Mouse (Mus musculus): Measurements from ENCODE around the gene Cga.
"Not testable (repeated sequence)": the region's sequence is repeated elsewhere in the genome, so short reads cannot be mapped to it uniquely, and the experiment has no call there.

Cga gene

DNA sequence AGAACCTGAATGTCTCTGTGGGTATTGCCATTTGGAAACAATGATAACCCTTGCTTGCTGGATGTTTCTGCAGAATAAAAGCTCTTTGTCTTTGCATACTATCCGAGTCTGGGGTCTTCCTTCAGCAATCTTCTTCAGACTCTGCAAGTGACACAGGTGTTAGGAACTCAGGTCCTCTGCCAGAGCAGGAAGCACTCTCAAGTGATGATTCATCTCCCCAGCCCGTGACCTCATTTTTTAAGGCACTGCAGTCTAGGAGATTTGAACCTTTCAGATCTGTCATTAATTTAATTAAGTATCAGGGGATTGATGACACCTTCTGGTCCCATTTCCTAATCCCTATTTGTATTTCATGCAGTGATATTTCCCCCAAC is 3.8 kb upstream of the Cga start:
- no peak for DNase-seq (ENCODE audit: low spot score)

- no peak for DNase-seq (ENCODE audit: low spot score)
Observed at GRCm38 (mm10) chr4:34898497-34898896, 4.9 kb downstream of the Cga start.

DNA sequence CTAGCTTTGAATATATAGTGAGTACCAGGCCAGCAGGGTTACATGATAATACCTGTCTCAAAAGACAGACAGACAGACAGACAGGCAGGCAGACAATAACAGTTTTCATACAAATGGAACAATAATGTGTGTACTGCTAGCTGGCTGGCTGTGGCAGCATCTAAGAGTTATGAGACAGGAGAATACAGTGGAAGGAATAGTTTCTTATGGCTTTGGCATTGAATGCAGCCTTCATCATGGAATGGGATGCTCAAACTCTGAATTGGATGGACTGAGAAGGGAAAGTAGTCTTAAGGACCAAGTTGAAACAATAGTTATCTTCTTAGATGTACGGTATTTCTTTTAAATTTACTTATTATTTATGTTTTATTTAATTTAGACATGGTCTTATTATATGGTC is 5.7 kb downstream of the Cga start:
- DNase-seq (ENCODE audit: low spot score): no peak

DNA sequence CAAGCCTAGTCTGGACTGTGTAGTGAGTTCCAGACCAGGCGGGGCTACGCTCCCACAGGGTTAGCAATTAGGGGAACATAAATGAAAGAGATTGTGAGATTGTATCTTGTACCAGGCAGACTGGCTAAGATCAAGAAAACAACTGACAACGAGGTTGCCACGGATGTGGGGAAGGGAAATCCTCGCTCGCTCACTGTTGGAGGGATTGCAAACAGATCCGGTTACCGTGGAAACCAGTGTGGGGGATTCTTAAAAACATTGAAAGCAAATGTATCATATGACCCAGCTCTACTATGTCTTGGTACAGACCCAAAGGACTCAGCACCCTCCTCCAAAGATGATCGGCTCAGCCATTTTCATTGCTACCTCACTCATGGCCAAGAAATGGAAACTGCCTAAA is 6.6 kb downstream of the Cga start:
- no peak for DNase-seq (ENCODE audit: low spot score)

DNA sequence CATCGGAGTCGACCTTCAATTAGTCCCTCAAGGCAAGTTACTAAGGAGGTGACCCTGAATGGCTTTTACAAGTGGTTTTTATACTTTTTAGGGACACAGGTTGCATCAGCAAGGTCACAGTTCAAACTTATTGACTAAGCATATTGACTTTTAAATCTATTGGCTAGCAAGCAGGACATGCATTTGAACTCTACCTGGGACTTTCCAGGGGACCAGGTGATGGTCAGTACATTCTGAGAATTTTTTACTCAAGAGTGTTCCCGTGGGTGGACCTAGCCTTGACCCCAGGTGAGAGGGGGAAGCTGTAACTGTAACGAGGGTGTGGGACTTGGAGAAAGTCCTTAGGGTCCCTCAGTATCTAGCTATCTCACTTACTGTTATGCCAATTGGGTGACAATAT is 7.6 kb downstream of the Cga start:
- no peak for DNase-seq (ENCODE audit: low spot score)

- DNase-seq (ENCODE audit: low spot score): not testable (repeated sequence)
Observed at GRCm38 (mm10) chr4:34901582-34901981, 8.0 kb downstream of the Cga start.

DNA sequence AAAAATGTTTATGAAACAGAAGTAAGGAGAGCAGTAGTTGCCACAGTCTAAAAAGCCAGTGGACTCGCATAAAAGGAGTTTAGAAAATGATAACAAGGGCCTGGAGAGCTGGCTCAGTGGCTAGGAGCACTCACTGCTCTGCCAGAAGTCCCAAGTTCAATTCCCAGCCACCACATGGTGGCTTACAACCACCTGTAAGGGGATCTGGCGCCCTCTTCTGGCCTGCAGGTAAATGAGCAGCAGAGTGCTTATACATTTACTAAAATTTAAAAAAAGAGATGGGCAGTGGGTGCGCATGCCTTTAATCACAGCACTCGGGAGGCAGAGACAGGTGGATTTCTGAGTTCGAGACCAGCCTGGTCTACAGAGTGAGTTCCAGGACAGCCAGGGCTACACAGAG is 11.8 kb downstream of the Cga start:
- no peak for DNase-seq (ENCODE audit: low spot score)

- DNase-seq (ENCODE audit: low spot score): no peak
Observed at GRCm38 (mm10) chr4:34906151-34906550, 12.6 kb downstream of the Cga start.

- no peak for DNase-seq (ENCODE audit: low spot score)
Observed at GRCm38 (mm10) chr4:34907026-34907425, 13.4 kb downstream of the Cga start.

GRCm38 (mm10) chr4:34908127-34908526 is 14.5 kb downstream of the Cga start:
- no peak for DNase-seq (ENCODE audit: low spot score)

DNA sequence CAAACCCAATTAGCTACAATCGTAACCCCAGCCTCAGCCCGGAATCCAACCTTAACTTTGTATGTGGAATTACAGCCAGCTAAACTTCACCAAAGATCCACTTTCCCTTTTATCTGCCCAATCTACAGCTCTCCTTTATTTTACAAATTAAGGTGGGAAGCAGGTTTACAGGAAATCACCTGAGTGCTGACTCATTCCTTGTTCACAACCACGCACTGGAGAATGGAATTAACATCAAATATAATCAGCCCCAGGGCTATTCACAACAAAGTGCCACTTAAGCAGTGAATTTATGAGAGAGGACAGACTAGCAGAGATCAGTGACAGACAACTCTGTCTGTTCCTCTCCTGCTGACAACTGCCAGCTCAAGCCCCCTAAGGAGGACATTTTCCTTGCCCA is 17.8 kb downstream of the Cga start:
- no peak for DNase-seq (ENCODE audit: low spot score)

DNA sequence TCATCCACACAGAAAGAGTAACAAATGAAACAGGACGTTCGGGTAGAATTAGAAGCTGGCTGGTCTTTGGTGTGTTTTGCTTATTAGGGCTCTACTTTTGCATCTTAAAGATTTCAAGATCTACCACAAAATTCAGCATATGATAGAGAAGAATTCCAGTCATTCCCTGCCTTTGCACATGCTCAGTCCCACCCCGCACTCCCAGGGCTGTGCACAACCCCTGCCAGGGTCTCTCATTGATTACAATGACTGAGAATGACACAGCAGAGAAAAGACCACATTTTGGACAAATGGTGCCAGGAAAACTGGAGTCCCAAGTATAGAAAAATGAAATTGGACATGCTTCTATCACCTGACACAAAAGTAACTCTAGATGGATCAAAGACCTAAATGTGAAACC is 18.6 kb downstream of the Cga start:
- no peak for DNase-seq (ENCODE audit: low spot score)

DNA sequence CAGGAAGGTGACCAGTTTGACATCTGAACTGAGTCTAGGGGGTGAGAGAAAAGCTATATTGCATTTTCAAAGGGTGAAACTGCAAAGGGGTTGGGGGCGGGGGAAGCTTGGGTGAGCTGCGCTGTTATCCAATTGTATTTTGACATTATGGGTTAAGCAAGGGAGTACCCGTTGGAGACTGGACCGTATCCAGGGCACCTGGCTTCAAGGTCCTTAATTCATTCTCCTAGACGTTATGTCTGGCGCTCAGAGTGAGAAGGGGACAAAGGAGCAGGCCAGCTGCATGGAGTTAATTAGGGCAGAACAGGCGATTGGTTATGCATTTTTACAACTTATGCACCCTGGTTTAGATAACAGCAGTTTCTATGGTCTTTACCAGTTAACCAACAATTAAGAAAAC is 23.8 kb downstream of the Cga start:
- no peak for DNase-seq (ENCODE audit: low spot score)

DNA sequence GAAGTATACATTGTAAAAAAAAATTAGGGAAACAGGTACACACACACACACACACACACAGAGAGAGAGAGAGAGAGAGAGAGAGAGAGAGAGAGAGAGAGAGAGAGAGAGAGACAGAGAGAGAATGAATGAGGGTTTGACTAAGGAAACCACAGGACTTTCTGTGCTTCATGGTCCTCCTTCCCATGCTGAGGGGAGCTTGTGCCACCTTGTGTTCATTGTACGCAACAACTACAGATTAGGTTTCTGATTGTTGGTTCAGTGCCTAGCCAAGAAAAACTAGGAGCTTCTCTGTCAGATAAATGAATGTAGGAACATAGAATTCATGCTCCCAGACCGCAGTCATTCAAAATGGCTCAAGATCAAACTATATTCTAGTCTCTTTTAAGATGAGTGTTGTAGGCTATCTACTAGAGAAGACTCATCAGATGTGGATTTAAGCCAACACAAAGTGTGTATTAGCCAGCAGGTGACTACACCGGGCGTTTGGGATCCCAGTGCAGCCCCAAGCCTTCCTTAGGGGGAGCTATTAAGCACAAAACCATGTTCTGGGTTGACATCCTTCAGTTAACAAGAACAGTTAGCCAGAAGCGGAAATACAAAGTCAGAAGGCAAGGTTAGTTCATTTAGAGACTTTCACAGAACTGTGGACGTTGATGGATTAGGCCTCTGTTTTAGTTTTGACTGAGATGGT is 28.7 kb downstream of the Cga start:
- no peak for DNase-seq (ENCODE audit: low spot score)

- not testable (repeated sequence) for DNase-seq (ENCODE audit: low spot score)
Observed at GRCm38 (mm10) chr4:34928386-34928785, 34.8 kb downstream of the Cga start.

DNA sequence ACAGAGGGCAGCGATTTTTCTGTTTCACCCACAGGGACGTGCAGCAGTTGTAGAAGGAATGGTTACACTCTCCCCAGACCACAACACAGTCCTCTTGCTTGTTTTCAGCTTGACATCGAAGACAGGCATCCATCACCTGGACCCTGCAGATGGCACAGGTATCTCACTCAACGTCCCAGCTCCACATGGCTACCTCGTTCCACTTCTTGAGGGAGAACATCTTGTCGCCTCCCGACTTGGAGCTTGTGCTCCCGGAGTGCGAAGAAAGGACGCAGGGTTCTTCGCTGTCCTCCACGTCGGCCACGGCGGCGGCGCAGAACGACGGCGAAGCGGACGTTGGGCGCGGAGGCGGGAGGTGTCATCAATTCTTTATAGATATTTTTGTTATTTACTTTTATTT is 47.5 kb downstream of the Cga start:
- no peak for DNase-seq (ENCODE audit: low spot score)

GRCm38 (mm10) chr4:34947181-34947580 is 53.6 kb downstream of the Cga start:
- DNase-seq (ENCODE audit: low spot score): no peak

GRCm38 (mm10) chr4:34953716-34954115 is 60.1 kb downstream of the Cga start:
- DNase-seq (ENCODE audit: low spot score): no peak
